Mouse (Mus musculus) testis, postnatal 14 days (tissue): ENCODE results near the gene Etv2.

Experiments
- DNase-seq: peaks from one replicate; pipeline ENCODE4 v3.0.0; 2021; ENCODE audit warnings: low spot score

Gene Etv2

GRCm38 (mm10) chr7:30635752-30636151 lies at the start of gene Etv2:
TSS of gene Etv2 (minus strand) at chr7:30635852.
- DNase-seq, result no peak

- DNase-seq, result no peak
These were observed 47.8 kb upstream of the Etv2 start for GRCm38 (mm10) chr7:30683425-30683824.

GRCm38 (mm10) chr7:30681897-30682296 lies 46.2 kb upstream of the Etv2 start:
- peak; percentile 85 for DNase-seq

GRCm38 (mm10) chr7:30678263-30678975 lies 42.8 kb upstream of the Etv2 start:
- DNase-seq, result no peak

GRCm38 (mm10) chr7:30671480-30671879 lies 35.8 kb upstream of the Etv2 start, which contains the start of gene Pmis2:
TSS of gene Pmis2 (minus strand) at chr7:30671605.
- DNase-seq, result peak; percentile 42

DNA sequence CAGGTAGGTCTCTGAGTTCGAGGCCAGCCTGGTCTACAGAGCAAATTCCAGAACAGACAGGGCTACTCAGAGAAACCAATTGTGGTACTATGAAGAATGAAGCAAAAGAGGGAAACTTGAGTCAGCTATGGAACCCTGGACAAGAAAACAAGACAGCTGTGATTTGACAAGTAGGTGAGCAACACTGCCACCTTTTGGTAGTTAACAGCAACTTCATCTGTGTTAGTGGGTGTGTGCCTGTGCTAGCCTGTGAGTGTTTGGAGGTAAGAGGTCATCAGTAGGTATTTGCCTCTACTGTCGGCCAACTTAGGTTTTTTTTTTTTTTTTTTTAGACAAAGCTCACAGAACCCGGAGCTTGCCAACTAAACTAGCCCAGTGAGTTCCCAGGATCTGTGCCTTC lies 33.6 kb upstream of the Etv2 start:
- no peak for DNase-seq

- DNase-seq, result no peak
These were observed 29.7 kb upstream of the Etv2 start for GRCm38 (mm10) chr7:30665321-30665720.

- DNase-seq, result peak; percentile 89
These were observed 29.0 kb upstream of the Etv2 start, which contains the start of gene Haus5 for GRCm38 (mm10) chr7:30664529-30665200. TSS of gene Haus5 (minus strand) at chr7:30664994.

DNA sequence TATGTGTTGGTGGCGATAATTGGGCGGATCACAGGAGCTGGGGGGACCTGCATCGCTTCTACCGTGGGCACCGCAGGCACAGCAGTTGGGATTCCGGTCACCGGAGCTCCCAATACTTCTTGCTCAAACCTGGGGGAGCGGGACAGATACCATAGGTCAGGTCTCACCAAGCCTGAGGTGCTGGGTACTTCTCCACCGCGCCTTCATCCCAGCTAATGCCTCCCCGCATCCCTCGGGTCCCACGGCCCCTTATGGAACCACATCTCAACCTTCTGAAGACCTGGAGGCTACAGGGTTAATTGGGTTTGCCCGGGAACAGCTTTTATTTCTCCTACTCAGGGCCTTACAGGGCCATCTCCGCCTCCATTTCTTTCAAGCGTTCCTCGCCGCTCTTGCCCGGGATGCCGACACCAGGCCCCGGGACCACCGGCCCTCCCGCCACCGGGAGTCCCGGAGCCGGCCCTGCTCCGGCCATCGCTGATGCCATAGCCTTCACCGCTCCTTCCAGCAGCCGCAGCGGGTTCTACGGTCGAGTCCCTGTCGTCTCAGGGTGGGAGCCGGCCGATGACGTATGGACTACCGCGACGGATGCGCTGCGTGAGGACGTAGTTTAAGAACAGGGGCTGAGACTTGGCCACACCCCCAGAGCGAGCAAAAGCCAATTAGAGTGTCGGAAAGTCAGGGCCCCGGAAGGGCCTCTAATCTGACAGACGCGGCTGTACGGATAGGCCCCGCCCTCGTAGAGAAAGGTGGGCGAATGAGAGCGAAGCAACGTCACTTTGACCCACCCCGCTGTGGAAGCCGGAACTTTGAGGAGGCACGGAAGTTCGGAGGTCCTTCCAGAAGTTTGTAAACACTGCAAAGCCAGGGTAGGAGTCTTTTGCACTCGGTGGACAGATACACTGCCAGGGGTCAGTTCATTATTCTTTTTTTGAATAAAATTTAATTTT lies 14.2 kb upstream of the Etv2 start, which contains the start of gene Rbm42:
TSS of gene Rbm42 (minus strand) at position 727 of the 950 bp plus-strand sequence.
- DNase-seq, result peak; percentile 99

GRCm38 (mm10) chr7:30639083-30639482 lies 3.4 kb upstream of the Etv2 start:
- DNase-seq, result no peak

- DNase-seq, result no peak
These were observed 743 bp upstream of the Etv2 start for GRCm38 (mm10) chr7:30636395-30636794.

GRCm38 (mm10) chr7:30634621-30635020 lies 1.0 kb downstream of the Etv2 start:
- peak; percentile 72 for DNase-seq

GRCm38 (mm10) chr7:30633762-30634412 lies 1.8 kb downstream of the Etv2 start:
- DNase-seq, result no peak

- no peak for DNase-seq
These were observed 6.6 kb downstream of the Etv2 start for GRCm38 (mm10) chr7:30629013-30629412.

- no peak for DNase-seq
These were observed 9.0 kb downstream of the Etv2 start for GRCm38 (mm10) chr7:30626647-30627046.

GRCm38 (mm10) chr7:30625530-30626384 lies 9.9 kb downstream of the Etv2 start, which contains the start of gene Cox6b1:
TSS of gene Cox6b1 (minus strand) at chr7:30626151.
- peak; percentile 85 for DNase-seq

GRCm38 (mm10) chr7:30619202-30619601 lies 16.4 kb downstream of the Etv2 start:
- DNase-seq, result no peak

DNA sequence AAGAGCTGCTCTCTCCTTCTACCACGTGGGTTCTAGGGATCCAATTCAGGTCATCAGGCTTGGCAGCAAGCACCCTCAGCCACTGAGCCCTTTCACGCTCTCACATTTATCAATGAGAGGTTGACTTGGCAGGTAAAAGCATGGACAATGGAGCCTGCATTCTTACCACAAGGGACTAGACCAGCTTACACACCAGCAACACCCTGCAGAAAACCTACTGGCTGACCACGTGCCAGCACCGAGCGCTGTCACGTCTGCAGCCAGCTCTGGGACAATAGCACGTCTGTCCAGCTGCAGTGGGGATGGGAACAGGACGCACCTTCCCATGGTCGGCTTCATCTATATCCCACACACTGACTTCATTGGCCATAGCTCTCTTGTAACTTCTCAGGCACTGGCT lies 17.0 kb downstream of the Etv2 start:
- no peak for DNase-seq

- DNase-seq, result peak; percentile 48
These were observed 20.4 kb downstream of the Etv2 start for GRCm38 (mm10) chr7:30615049-30615760.

- no peak for DNase-seq
These were observed 21.2 kb downstream of the Etv2 start for GRCm38 (mm10) chr7:30614454-30614853.
